In genomic region chr5:64348166-64348565, GRCm38 (mm10) we compare ENCODE assay signal across 32 mouse cellular contexts.
"Had no signal": no experiment of that assay in that cellular context is flagged by ENCODE, and none has a peak within 500 bp of the region (broad histone marks: within the 10 kb centered on the region; RNA-seq: fewer than 3 reads in every experiment).

No protein-coding gene starts in this region.

- H3K27me3 ChIP-seq: limb, embryonic 12.5 days; limb, embryonic 13.5 days; limb, embryonic 15.5 days; liver, embryonic 12.5 days; liver, embryonic 13.5 days; liver, embryonic 15.5 days; lung, embryonic 15.5 days; megakaryocyte, embryonic 14.5 days; midbrain, embryonic 12.5 days; midbrain, embryonic 13.5 days; midbrain, embryonic 15.5 days; neural tube, embryonic 12.5 days had no signal

- ATAC-seq: liver, embryonic 12.5 days; liver, postnatal 0 days; lung, postnatal 0 days; midbrain, embryonic 13.5 days; midbrain, embryonic 15.5 days; midbrain, embryonic 16.5 days had no signal

- H3K4me2 ChIP-seq: limb, embryonic 12.5 days; limb, embryonic 13.5 days; limb, embryonic 15.5 days; liver, embryonic 11.5 days; liver, embryonic 12.5 days; liver, embryonic 13.5 days; liver, embryonic 15.5 days; lung, embryonic 14.5 days; lung, embryonic 15.5 days; midbrain, embryonic 11.5 days; midbrain, embryonic 12.5 days; midbrain, embryonic 13.5 days; midbrain, embryonic 15.5 days; neural tube, embryonic 12.5 days had no signal

- H3K9ac ChIP-seq: limb, embryonic 12.5 days; limb, embryonic 13.5 days; limb, embryonic 15.5 days; liver, embryonic 12.5 days; liver, embryonic 13.5 days; liver, embryonic 14.5 days; liver, embryonic 15.5 days; liver, postnatal 0 days; lung, embryonic 14.5 days; lung, embryonic 15.5 days; midbrain, embryonic 12.5 days; midbrain, embryonic 13.5 days; midbrain, embryonic 15.5 days; neural tube, embryonic 12.5 days had no signal

- H3K9me3 ChIP-seq: limb, embryonic 10.5 days; limb, embryonic 12.5 days; limb, embryonic 13.5 days; limb, embryonic 15.5 days; liver, embryonic 12.5 days; liver, embryonic 13.5 days; liver, embryonic 15.5 days; lung, embryonic 15.5 days; megakaryocyte, embryonic 14.5 days; midbrain, embryonic 10.5 days; midbrain, embryonic 12.5 days; midbrain, embryonic 13.5 days; midbrain, embryonic 15.5 days; neural tube, embryonic 12.5 days had no signal

- H3K27ac ChIP-seq: limb, embryonic 10.5 days; limb, embryonic 12.5 days; limb, embryonic 13.5 days; limb, embryonic 15.5 days; liver, embryonic 12.5 days; liver, embryonic 13.5 days; liver, embryonic 14.5 days; liver, embryonic 15.5 days; lung, embryonic 15.5 days; macrophage; midbrain, embryonic 13.5 days; midbrain, embryonic 15.5 days; neural tube, embryonic 12.5 days had no signal

- H3K36me3 ChIP-seq: midbrain, embryonic 13.5 days; midbrain, embryonic 15.5 days had no signal

- H3K4me3 ChIP-seq: limb, embryonic 10.5 days; limb, embryonic 12.5 days; limb, embryonic 13.5 days; limb, embryonic 15.5 days; liver, embryonic 12.5 days; liver, embryonic 13.5 days; liver, embryonic 15.5 days; lung, embryonic 15.5 days; megakaryocyte, embryonic 14.5 days; midbrain, embryonic 10.5 days; midbrain, embryonic 12.5 days; midbrain, embryonic 13.5 days; midbrain, embryonic 15.5 days; myocyte; neural tube, embryonic 12.5 days had no signal

- DNase-seq: left cerebral cortex, postnatal 4 days; liver; liver, embryonic 13.5 days; liver, postnatal 0 days; lung, adult 18-20 months; lung, adult 2 months; lung, embryonic 14.5 days; lung, postnatal 10 days; lung, postnatal 14 days; lung, postnatal 36 days; lung, postnatal 4 days; midbrain, embryonic 14.5 days had no signal
